Mouse (Mus musculus) ES-E14 (cell line): ENCODE results near the gene Lrrc42. TPM values are rescaled to one million over a fixed set of nuclear protein-coding genes. Genes with fewer than 3 reads are reported as not detected.
A peak's percentile ranks its signal among the peaks of the same experiment; 100 is the strongest.

ENCODE experiments used
- DNase-seq: peaks from one replicate; pipeline ENCODE4 v3.0.0-alpha.2; 2013; ENCODE audit warnings: low read depth, low spot score
- H3K27ac ChIP-seq: 2 replicates; pipeline ENCODE4 v1.5.1; 2012; ENCODE audit warnings: low read depth, mild to moderate bottlenecking, low read length, moderate library complexity, mixed read lengths; ENCODE audit not compliant: poor library complexity, insufficient read depth, severe bottlenecking
- H3K36me3 ChIP-seq: 2 replicates; pipeline ENCODE4 v1.6.1; 2012; ENCODE audit warnings: mild to moderate bottlenecking, low read length, moderate library complexity, mixed read lengths; ENCODE audit not compliant: control insufficient read depth, poor library complexity, insufficient read depth, severe bottlenecking
- H3K4me1 ChIP-seq, 2 experiments: fragments of 150-350 bp in 1 of 2; sonication (generic) in 1 of 2; 2 replicates each; pipeline ENCODE4 v1.6.1; 2012; ENCODE audit warnings: low read length in 2 of 2, mild to moderate bottlenecking in 1 of 2, mixed read lengths in 1 of 2; ENCODE audit not compliant: control insufficient read depth in 2 of 2, insufficient read depth in 2 of 2, poor library complexity in 1 of 2
- H3K4me3 ChIP-seq, 2 experiments: fragments of 150-350 bp in 1 of 2; sonication (generic) in 1 of 2; 2 replicates each; pipeline ENCODE4 v1.5.1; 2012; ENCODE audit warnings: low read length in 2 of 2, low read depth in 1 of 2, mild to moderate bottlenecking in 1 of 2, mixed read lengths in 1 of 2; ENCODE audit not compliant: insufficient read depth in 1 of 2, poor library complexity in 1 of 2, severe bottlenecking in 1 of 2
- H3K9ac ChIP-seq: 2 replicates; pipeline ENCODE4 v1.6.1; 2012; ENCODE audit warnings: low read depth, mild to moderate bottlenecking, low read length, mixed read lengths; ENCODE audit not compliant: poor library complexity, insufficient read depth, severe bottlenecking
- H3K9me3 ChIP-seq: fragments of 150-350 bp; sonication (generic); 2 replicates; pipeline ENCODE4 v1.6.1; 2012; ENCODE audit warnings: low read depth, mild to moderate bottlenecking, low read length; ENCODE audit not compliant: control insufficient read depth, insufficient read depth
- CHD2 ChIP-seq: IDR thresholded peaks from 2 replicates; pipeline ENCODE4 v1.6.1; 2014; ENCODE audit warnings: mild to moderate bottlenecking, low read depth, low read length, inconsistent platforms
- HCFC1 ChIP-seq: IDR thresholded peaks from 2 replicates; pipeline ENCODE4 v1.6.1; 2012; ENCODE audit warnings: low read length, inconsistent platforms, borderline replicate concordance; ENCODE audit not compliant: insufficient read depth
- MAFK ChIP-seq: IDR thresholded peaks from 2 replicates; pipeline ENCODE4 v1.6.1; 2014; ENCODE audit warnings: mild to moderate bottlenecking, low read depth, low read length, inconsistent platforms; ENCODE audit not compliant: insufficient read depth
- ZC3H11A ChIP-seq: IDR thresholded peaks from 2 replicates; pipeline ENCODE4 v1.6.1; 2012; ENCODE audit warnings: low read depth, mild to moderate bottlenecking, inconsistent platforms, low read length, borderline replicate concordance
- ZNF384 ChIP-seq: IDR thresholded peaks from 2 replicates; pipeline ENCODE4 v1.6.1; 2012; ENCODE audit warnings: low read depth, low read length, inconsistent platforms
- in situ Hi-C, 2 experiments: fragments of 600-800 bp; cut with MboI; formaldehyde crosslinking; loops; one replicate each; pipeline ENCODE4 v1.15.1; 2025; ENCODE audit warnings: low sequenced_read_pairs in 2 of 2, inconsistent platforms in 1 of 2; ENCODE audit not compliant: unreplicated experiment in 2 of 2
- total RNA-seq: library from RNA; depleted of rRNA; stranded (reverse); fragments of 300-350 nt; gene quantifications from 2 replicates; pipeline ENCODE4 v1.2.3, GENCODE M21; 2012

Gene Lrrc42
- total RNA-seq, 1 experiment: 24.0 TPM

- in situ Hi-C loops: no loop called here
- H3K9ac ChIP-seq: peak overlapping the region; percentile 15; the same call in 1 of the 2 replicates
- H3K4me3 ChIP-seq: peak overlapping the region; percentile 96; a peak in 3 of 4 replicates
- H3K9me3 ChIP-seq: no peaks in the 10 kb centered on the region
- H3K4me1 ChIP-seq: 0 out of 4 replicates have a peak, but pooled peaks cover 0 to 3% of the 10 kb centered on the region in 2 experiments
- no peak for DNase-seq
- no peak overlapping the region for H3K27ac ChIP-seq
- no peaks in the 10 kb centered on the region for H3K36me3 ChIP-seq
- TF ChIP-seq MAFK: no peak
These were observed 1.1 kb upstream of the Lrrc42 start for GRCm38 (mm10) chr4:107254414-107254813.

- in situ Hi-C loops: no loop called here
- Histone ChIP-seq H3K4me3 (peak overlapping the region; percentile 96), H3K36me3 (no peaks in the 10 kb centered on the region), H3K9ac (peak overlapping the region; percentile 95), H3K27ac (no peak overlapping the region), H3K4me1 (0 out of 4 replicates have a peak, but pooled peaks cover 0 to 3% of the 10 kb centered on the region in 2 experiments), H3K9me3 (no peaks in the 10 kb centered on the region)
- TF ChIP-seq ZC3H11A (no peak), ZNF384 (no peak), CHD2 (no peak), MAFK (no peak), HCFC1 (no peak; the same call in 1 of the 2 replicates)
- DNase-seq: no peak
These were observed 810 bp downstream of the Lrrc42 start for GRCm38 (mm10) chr4:107252522-107252921.

DNA sequence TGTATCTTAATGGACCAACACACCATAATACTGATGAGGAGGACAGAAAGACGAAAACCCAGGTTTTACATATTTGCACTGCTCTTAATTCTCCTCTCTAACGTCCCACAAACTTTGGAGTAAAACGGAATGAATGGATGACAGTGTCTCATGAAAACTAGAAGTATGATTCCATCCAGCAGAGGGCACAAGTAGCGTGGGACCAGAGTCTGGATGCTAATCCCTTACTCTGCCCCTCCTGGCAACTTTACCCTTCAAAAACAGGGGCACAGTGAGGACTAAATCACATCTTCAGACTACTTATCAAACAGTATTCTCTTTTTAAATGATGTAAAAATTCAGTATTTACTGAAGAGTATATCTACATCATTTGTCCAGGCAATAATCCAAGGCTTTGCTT, 2.8 kb downstream of the Lrrc42 start:
- TF ChIP-seq ZC3H11A: no peak
- TF ChIP-seq HCFC1: no peak
- TF ChIP-seq MAFK: no peak
- TF ChIP-seq CHD2: no peak
- no peak for TF ChIP-seq ZNF384
- H3K4me1 ChIP-seq: 0 out of 4 replicates have a peak, but pooled peaks cover 0 to 3% of the 10 kb centered on the region in 2 experiments

GRCm38 (mm10) chr4:107249471-107249870, 3.9 kb downstream of the Lrrc42 start:
- H3K4me1 ChIP-seq: 0 out of 4 replicates have a peak, but pooled peaks cover 0 to 3% of the 10 kb centered on the region in 2 experiments
- H3K27ac ChIP-seq: no peak overlapping the region
- in situ Hi-C loops: no loop called here
- H3K36me3 ChIP-seq: 0 out of 2 replicates have a peak, but pooled peaks cover 2% of the 10 kb centered on the region
- no peak for DNase-seq
- no peaks in the 10 kb centered on the region for H3K9me3 ChIP-seq
- H3K4me3 ChIP-seq: no peak overlapping the region
- TF ChIP-seq HCFC1 (no peak), MAFK (no peak), CHD2 (no peak), ZC3H11A (no peak), ZNF384 (no peak)
- H3K9ac ChIP-seq: no peak overlapping the region

More for the DNA sequence above, 2.8 kb downstream of the Lrrc42 start:
- Histone ChIP-seq H3K9me3 (no peaks in the 10 kb centered on the region), H3K27ac (no peak overlapping the region), H3K36me3 (no peaks in the 10 kb centered on the region), H3K4me3 (no peak overlapping the region), H3K9ac (no peak overlapping the region)
- in situ Hi-C loops: no loop called here
- DNase-seq: peak; percentile 29

DNA sequence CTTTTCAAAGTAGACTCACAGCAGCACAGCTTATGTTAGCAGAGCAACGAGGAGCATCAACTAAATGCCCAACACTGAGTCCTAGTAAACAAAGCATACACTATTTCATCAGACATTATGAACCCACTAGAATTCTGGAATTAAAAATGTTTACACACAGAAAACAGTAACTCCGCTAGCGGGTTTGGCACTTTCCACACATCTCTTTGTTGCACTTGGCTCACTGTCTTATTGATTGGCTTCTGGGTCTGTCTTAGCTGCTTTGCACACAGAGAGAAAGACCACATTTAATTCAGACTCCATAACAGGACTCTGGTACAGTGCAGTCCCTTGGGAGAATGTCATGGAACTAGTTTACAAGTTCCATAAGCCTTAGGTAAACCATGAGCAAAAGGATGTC, 5.3 kb downstream of the Lrrc42 start:
- H3K27ac ChIP-seq: no peak overlapping the region
- in situ Hi-C loops: no loop called here
- DNase-seq: no peak

More for the DNA sequence above, 5.3 kb downstream of the Lrrc42 start:
- H3K4me3 ChIP-seq: no peak overlapping the region
- TF ChIP-seq ZC3H11A (no peak), HCFC1 (no peak), CHD2 (no peak), ZNF384 (no peak), MAFK (no peak)
- H3K9ac ChIP-seq: no peak overlapping the region
- no peaks in the 10 kb centered on the region for H3K4me1 ChIP-seq
- H3K36me3 ChIP-seq: 0 out of 2 replicates have a peak, but pooled peaks cover 2% of the 10 kb centered on the region
- no peaks in the 10 kb centered on the region for H3K9me3 ChIP-seq
